In genomic region chr19:57315013-57315565, GRCm38 (mm10) we compare ENCODE assay signal across 8 mouse cellular contexts. TPM values are rescaled to one million over a fixed set of nuclear protein-coding genes. Genes with fewer than 3 reads are reported as not detected.
DNase-seq lines count a peak whose midpoint lies in the region; ATAC-seq and TF ChIP-seq lines count a peak whose summit lies in the region.

No protein-coding gene starts in this region.

- peak overlapping the region; percentile 68; the same call in 1 of the 2 replicates for H3K27ac ChIP-seq in heart, embryonic 13.5 days (replicated peaks)
- H3K27ac ChIP-seq in forebrain, postnatal 0 days (ENCODE audit: low read depth, low read length), result peak overlapping the region; percentile 90
- H3K27ac ChIP-seq in midbrain, embryonic 11.5 days (ENCODE audit: low read depth, low read length), result no peak overlapping the region

- intact Hi-C loops in heart, postnatal 10 days (cut with DNase I), result loop anchor here (2.0 kb wide), 1 partner anchor 42 kb away; no protein-coding TSS in a partner anchor

- TF ChIP-seq CTCF in forebrain, postnatal 0 days (IDR thresholded peaks at IDR 0.05; ENCODE audit: low read depth), result no peak

- no peaks in the 10 kb centered on the region for H3K9me3 ChIP-seq in heart, embryonic 13.5 days
- no peaks in the 10 kb centered on the region for H3K9me3 ChIP-seq in forebrain, postnatal 0 days (ENCODE audit: low read length)
- no peaks in the 10 kb centered on the region; the same call in 1 of the 2 replicates for H3K9me3 ChIP-seq in midbrain, embryonic 11.5 days (ENCODE audit: control insufficient read depth, low read length)

- DNase-seq in heart, postnatal 10 days, result no peak
- DNase-seq in adrenal gland, adult 8-10 months, result peak; percentile 55
- no peak for DNase-seq in forebrain, postnatal 0 days
- DNase-seq in midbrain, embryonic 11.5 days (ENCODE audit: low spot score, missing footprints), result peak; percentile 81
- no peak for DNase-seq in ovary, postnatal 36 days (ENCODE audit: low spot score)
- no peak for DNase-seq in yolk sac, embryonic 10.5 days (ENCODE audit: low spot score)
- DNase-seq in left cerebral cortex, adult 18-20 months (ENCODE audit: low spot score in 2 of 2), result no peak

- no peaks in the 10 kb centered on the region for H3K36me3 ChIP-seq in heart, embryonic 13.5 days
- H3K36me3 ChIP-seq in forebrain, postnatal 0 days (ENCODE audit: insufficient read depth), result no peaks in the 10 kb centered on the region
- no peaks in the 10 kb centered on the region for H3K36me3 ChIP-seq in midbrain, embryonic 11.5 days (ENCODE audit: control insufficient read depth, insufficient read depth, low read length)

- H3K4me1 ChIP-seq in heart, embryonic 13.5 days, result peaks cover 18% of the 10 kb centered on the region
- H3K4me1 ChIP-seq in forebrain, postnatal 0 days (ENCODE audit: insufficient read depth), result no peaks in the 10 kb centered on the region; the same call in 1 of the 2 replicates
- peaks cover 4% of the 10 kb centered on the region for H3K4me1 ChIP-seq in midbrain, embryonic 11.5 days (ENCODE audit: control insufficient read depth, insufficient read depth, low read length)

- peak overlapping the region; percentile 79 for H3K4me3 ChIP-seq in heart, embryonic 13.5 days
- peak overlapping the region; percentile 62 for H3K4me3 ChIP-seq in forebrain, postnatal 0 days (ENCODE audit: low read depth, low read length)
- peak overlapping the region; percentile 46 for H3K4me3 ChIP-seq in midbrain, embryonic 11.5 days (ENCODE audit: low read depth, low read length)

- peaks cover 33% of the 10 kb centered on the region for H3K27me3 ChIP-seq in heart, embryonic 13.5 days (replicated peaks)
- H3K27me3 ChIP-seq in forebrain, postnatal 0 days (ENCODE audit: insufficient read depth, low read length), result no peaks in the 10 kb centered on the region
- peaks cover 7% of the 10 kb centered on the region; the same call in 1 of the 2 replicates for H3K27me3 ChIP-seq in midbrain, embryonic 11.5 days (ENCODE audit: control insufficient read depth, insufficient read depth, low read length)

- peak overlapping the region; percentile 91 for H3K9ac ChIP-seq in heart, embryonic 13.5 days
- H3K9ac ChIP-seq in forebrain, postnatal 0 days, result peak overlapping the region; percentile 75
- peak overlapping the region; percentile 52 for H3K9ac ChIP-seq in midbrain, embryonic 11.5 days (ENCODE audit: low read length)

- H3K4me2 ChIP-seq in heart, embryonic 13.5 days, result peak overlapping the region; percentile 89
- peak overlapping the region; percentile 93 for H3K4me2 ChIP-seq in forebrain, postnatal 0 days (ENCODE audit: low read depth)
- peak overlapping the region; percentile 90 for H3K4me2 ChIP-seq in midbrain, embryonic 11.5 days

- 33% methylated on average over 11 of the region's 11 CpGs for WGBS in heart, embryonic 13.5 days
- WGBS in forebrain, postnatal 0 days, result 39% methylated on average over 11 of the region's 11 CpGs
- 44% methylated on average over 11 of the region's 11 CpGs for WGBS in midbrain, embryonic 11.5 days

- no peak for ATAC-seq in heart, embryonic 13.5 days (ENCODE audit: extremely low read depth, insufficient number of reproducible peaks, low FRiP score, low TSS enrichment)
- peak; percentile 58; the same call in 1 of the 2 replicates for ATAC-seq in forebrain, postnatal 0 days
- ATAC-seq in midbrain, embryonic 11.5 days (ENCODE audit: low FRiP score), result no peak; the same call in 1 of the 2 replicates

RNA-seq across cellular contexts. Expression of gene Ablim1, which starts 0.4 kb away (rescaled TPM):
- polyA plus RNA-seq in heart, embryonic 13.5 days (2015; fragmentation: Nextera tagmentation; extraction: Ambion mirVana), result 35.7 and 38.5 TPM in 2 replicates
- 100 to 1,000 TPM; 397 to 585 TPM for total RNA-seq in heart, postnatal 10 days (2021)
- 10 to 100 TPM; 31.0 to 43.9 (median 33.1) TPM for total RNA-seq in adrenal gland, adult 8-10 months (2022)
- total RNA-seq in forebrain, postnatal 0 days (2014; rRNA removed), result 76.9 and 78.5 TPM in 2 replicates
- polyA plus RNA-seq in forebrain, postnatal 0 days (2015; fragmentation: Nextera tagmentation; extraction: Ambion mirVana), result 46.2 and 47.8 TPM in 2 replicates
- 18.3 and 21.7 TPM in 2 replicates for polyA plus RNA-seq in midbrain, embryonic 11.5 days (2014; fragmentation: Nextera tagmentation; extraction: Ambion mirVana)
- 100 to 1,000 TPM; 115 to 119 TPM for total RNA-seq in left cerebral cortex, adult 18-20 months (2021)

RNA-seq across cellular contexts. Expression of gene Fam160b1, which starts 45.4 kb away (rescaled TPM):
- polyA plus RNA-seq in heart, embryonic 13.5 days (2015; fragmentation: Nextera tagmentation; extraction: Ambion mirVana), result 9.9 and 10.3 TPM in 2 replicates
- total RNA-seq in heart, postnatal 10 days (2021), result 10 to 100 TPM; 18.3 to 18.5 TPM
- 10 to 100 TPM; 20.8 to 26.1 (median 24.4) TPM for total RNA-seq in adrenal gland, adult 8-10 months (2022)
- 19.7 and 23.0 TPM in 2 replicates for total RNA-seq in forebrain, postnatal 0 days (2014; rRNA removed)
- polyA plus RNA-seq in forebrain, postnatal 0 days (2015; fragmentation: Nextera tagmentation; extraction: Ambion mirVana), result 9.0 and 10.8 TPM in 2 replicates
- polyA plus RNA-seq in midbrain, embryonic 11.5 days (2014; fragmentation: Nextera tagmentation; extraction: Ambion mirVana), result 14.1 and 16.5 TPM in 2 replicates
- total RNA-seq in left cerebral cortex, adult 18-20 months (2021), result 10 to 100 TPM; 25.3 to 26.3 TPM

Comparison
In these comparisons a context has a peak if more than half of its experiments do, and no peak if none do; other contexts are left out.
1. DNase-seq: peak in adrenal gland, adult 8-10 months (single experiment) and midbrain, embryonic 11.5 days (single experiment); none in heart, postnatal 10 days (0 of 2), forebrain, postnatal 0 days (single experiment), ovary, postnatal 36 days (single experiment), yolk sac, embryonic 10.5 days (single experiment) and left cerebral cortex, adult 18-20 months (0 of 2).
2. Peak in every context shown above with its lines, with median percentiles within 50 percentile points of each other: H3K4me2 ChIP-seq, H3K4me3 ChIP-seq and H3K9ac ChIP-seq.